Mouse (Mus musculus) CH12.LX (cell line): ENCODE results near the gene Rbm46. TPM values are rescaled to one million over a fixed set of nuclear protein-coding genes. Genes with fewer than 3 reads are reported as not detected.

Experiments used
- DNase-seq: peaks from one replicate; pipeline ENCODE4 v3.0.0-alpha.2; 2013; ENCODE audit errors: extremely low read depth
- H3K27ac ChIP-seq: 2 replicates; pipeline ENCODE4 v1.5.1; 2012; ENCODE audit warnings: low read depth, mild to moderate bottlenecking, control low read depth, moderate library complexity; ENCODE audit not compliant: insufficient read depth
- H3K27me3 ChIP-seq: replicated peaks from 2 replicates; pipeline ENCODE3; 2012; ENCODE audit warnings: inconsistent platforms
- H3K36me3 ChIP-seq, 2 experiments: replicated peaks in 1 of 2; 2 replicates each; pipeline versions ENCODE3 to v1.6.1; 2012; ENCODE audit warnings: inconsistent platforms in 1 of 2, low read length in 1 of 2, mild to moderate bottlenecking in 1 of 2, mixed read lengths in 1 of 2, moderate library complexity in 1 of 2; ENCODE audit not compliant: control insufficient read depth in 1 of 2, insufficient read depth in 1 of 2
- H3K4me1 ChIP-seq, 2 experiments: 2 replicates each; pipeline ENCODE4 v1.6.1; 2012; ENCODE audit warnings: inconsistent platforms in 1 of 2, moderate library complexity in 1 of 2; ENCODE audit not compliant: insufficient read depth in 2 of 2, control insufficient read depth in 1 of 2
- H3K4me2 ChIP-seq: 2 replicates; pipeline ENCODE4 v1.6.1; 2012; ENCODE audit warnings: low read depth, mild to moderate bottlenecking, control low read depth; ENCODE audit not compliant: poor library complexity, insufficient read depth, severe bottlenecking
- H3K4me3 ChIP-seq, 3 experiments: fragments of 150-350 bp in 1 of 3; sonication (generic) in 1 of 3; replicated peaks in 1 of 3; 2 replicates each; pipeline versions ENCODE3 to v1.5.1; 2011 to 2012; ENCODE audit warnings: low read depth in 2 of 3, low read length in 2 of 3, mild to moderate bottlenecking in 2 of 3, moderate library complexity in 2 of 3, control low read depth in 1 of 3, improper control_type of control experiment in 1 of 3, inconsistent platforms in 1 of 3, mixed read lengths in 1 of 3; ENCODE audit not compliant: poor library complexity in 1 of 3
- H3K79me2 ChIP-seq: replicated peaks from 2 replicates; pipeline ENCODE4 v1.6.1; 2012; ENCODE audit warnings: mild to moderate bottlenecking, moderate library complexity; ENCODE audit not compliant: control insufficient read depth, poor library complexity, insufficient read depth, severe bottlenecking; ENCODE audit errors: extremely low read depth
- H3K9ac ChIP-seq: 2 replicates; pipeline ENCODE4 v1.6.1; 2012; ENCODE audit warnings: low read depth, mild to moderate bottlenecking, control low read depth, moderate library complexity; ENCODE audit not compliant: insufficient read depth
- H3K9me3 ChIP-seq: replicated peaks from 2 replicates; pipeline ENCODE3; 2012; ENCODE audit warnings: low read length, inconsistent platforms, mixed read lengths
- BHLHE40 ChIP-seq: IDR thresholded peaks from 2 replicates; pipeline ENCODE4 v1.6.1; 2011; ENCODE audit warnings: mild to moderate bottlenecking, low read depth, low read length, improper control_type of control experiment
- CTCF ChIP-seq, 2 experiments: IDR thresholded peaks in 1 of 2; conservative IDR thresholded peaks in 1 of 2; 2 replicates each; pipeline ENCODE4 v1.5.1; 2011 to 2012; ENCODE audit warnings: low read depth in 2 of 2, low read length in 2 of 2, improper control_type of control experiment in 1 of 2, inconsistent platforms in 1 of 2, mild to moderate bottlenecking in 1 of 2, moderate library complexity in 1 of 2
- E2F4 ChIP-seq: IDR thresholded peaks from 2 replicates; pipeline ENCODE4 v1.6.1; 2011; ENCODE audit warnings: low read depth, low read length, improper control_type of control experiment; ENCODE audit not compliant: insufficient replicate concordance
- ELF1 ChIP-seq: IDR thresholded peaks from 2 replicates; pipeline ENCODE4 v1.6.1; 2014; ENCODE audit warnings: low read depth, mild to moderate bottlenecking, inconsistent platforms, low read length, improper control_type of control experiment
- EP300 ChIP-seq: IDR thresholded peaks from 2 replicates; pipeline ENCODE4 v1.6.1; 2011; ENCODE audit warnings: low read length, improper control_type of control experiment
- GABPA ChIP-seq: IDR thresholded peaks from 2 replicates; pipeline ENCODE4 v1.6.1; 2012; ENCODE audit warnings: low read depth, low read length, improper control_type of control experiment, inconsistent platforms; ENCODE audit not compliant: insufficient replicate concordance
- HCFC1 ChIP-seq: IDR thresholded peaks from 2 replicates; pipeline ENCODE4 v1.6.1; 2012; ENCODE audit warnings: low read depth, mild to moderate bottlenecking, inconsistent platforms, low read length, improper control_type of control experiment
- IRF4 ChIP-seq: IDR thresholded peaks from 2 replicates; pipeline ENCODE4 v1.6.1; 2014; ENCODE audit warnings: low read depth, mild to moderate bottlenecking, inconsistent platforms, low read length, improper control_type of control experiment
- JUN ChIP-seq: IDR thresholded peaks from 2 replicates; pipeline ENCODE4 v1.6.1; 2011; ENCODE audit warnings: low read depth, mild to moderate bottlenecking, low read length, improper control_type of control experiment, moderate library complexity; ENCODE audit not compliant: insufficient read depth
- JUND ChIP-seq: conservative IDR thresholded peaks from 2 replicates; pipeline ENCODE4 v1.6.1; 2011; ENCODE audit warnings: low read depth, low read length, improper control_type of control experiment
- KAT2A ChIP-seq: IDR thresholded peaks from 2 replicates; pipeline ENCODE4 v1.6.1; 2012; ENCODE audit warnings: low read length, improper control_type of control experiment, inconsistent platforms; ENCODE audit not compliant: insufficient replicate concordance
- MAFK ChIP-seq: IDR thresholded peaks from 2 replicates; pipeline ENCODE4 v1.6.1; 2011; ENCODE audit warnings: low read length, improper control_type of control experiment; ENCODE audit not compliant: insufficient replicate concordance
- MAZ ChIP-seq: IDR thresholded peaks from 2 replicates; pipeline ENCODE4 v1.6.1; 2012; ENCODE audit warnings: low read depth, mild to moderate bottlenecking, inconsistent platforms, low read length, improper control_type of control experiment, moderate library complexity
- MEF2A ChIP-seq: IDR thresholded peaks from 2 replicates; pipeline ENCODE4 v1.6.1; 2014; ENCODE audit warnings: low read depth, mild to moderate bottlenecking, inconsistent platforms, low read length, improper control_type of control experiment, borderline replicate concordance
- MXI1 ChIP-seq: IDR thresholded peaks from 2 replicates; pipeline ENCODE4 v1.6.1; 2011; ENCODE audit warnings: mild to moderate bottlenecking, low read depth, low read length, improper control_type of control experiment
- NRF1 ChIP-seq: IDR thresholded peaks from 2 replicates; pipeline ENCODE4 v1.6.1; 2014; ENCODE audit warnings: low read depth, mild to moderate bottlenecking, inconsistent platforms, low read length, improper control_type of control experiment, moderate library complexity
- POLR2A ChIP-seq: IDR thresholded peaks from 2 replicates; pipeline ENCODE4 v1.6.1; 2011; ENCODE audit warnings: low read depth, mild to moderate bottlenecking, improper control_type of control experiment, low read length
- POLR2AphosphoS2 ChIP-seq: IDR thresholded peaks from 2 replicates; pipeline ENCODE4 v1.6.1; 2011; ENCODE audit warnings: low read depth, low read length, improper control_type of control experiment
- RAD21 ChIP-seq: IDR thresholded peaks from 2 replicates; pipeline ENCODE4 v1.6.1; 2011; ENCODE audit warnings: low read depth, mild to moderate bottlenecking, low read length, improper control_type of control experiment, moderate library complexity
- RCOR1 ChIP-seq: conservative IDR thresholded peaks from 2 replicates; pipeline ENCODE4 v1.6.1; 2012; ENCODE audit warnings: low read depth, mild to moderate bottlenecking, inconsistent platforms, low read length, improper control_type of control experiment
- SMC3 ChIP-seq: IDR thresholded peaks from 2 replicates; pipeline ENCODE4 v1.6.1; 2011; ENCODE audit warnings: low read depth, low read length, improper control_type of control experiment
- TCF12 ChIP-seq: IDR thresholded peaks from 2 replicates; pipeline ENCODE4 v1.6.1; 2014; ENCODE audit warnings: low read depth, mild to moderate bottlenecking, inconsistent platforms, low read length, improper control_type of control experiment
- ZC3H11A ChIP-seq: IDR thresholded peaks from 2 replicates; pipeline ENCODE4 v1.6.1; 2012; ENCODE audit warnings: low read depth, mild to moderate bottlenecking, inconsistent platforms, low read length, improper control_type of control experiment
- ZKSCAN1 ChIP-seq: IDR thresholded peaks from 2 replicates; pipeline ENCODE4 v1.6.1; 2012; ENCODE audit warnings: low read depth, inconsistent platforms, low read length, improper control_type of control experiment, borderline replicate concordance
- ZNF384 ChIP-seq: IDR thresholded peaks from 2 replicates; pipeline ENCODE4 v1.6.1; 2012; ENCODE audit warnings: low read depth, low read length, improper control_type of control experiment, inconsistent platforms
- dilution Hi-C: fragments of 300-500 bp; cut with MboI; formaldehyde crosslinking; loops from 2 replicates; pipeline ENCODE4 v1.14.3; 2020; ENCODE audit warnings: low sequenced_read_pairs; ENCODE audit not compliant: extremely low pct_unique_long_range_greater_than_20kb, extremely low pct_ligation_motif_present
- in situ Hi-C: fragments of 300-500 bp; cut with MboI; formaldehyde crosslinking; loops from 3 replicates; pipeline ENCODE4 v1.14.3; 2019; ENCODE audit warnings: low sequenced_read_pairs, low pct_ligation_motif_present, low pct_unique_long_range_greater_than_20kb, mixed read lengths
- polyA plus RNA-seq: library from polyadenylated mRNA; unstranded; fragments of >175 nt; gene quantifications from 2 replicates; pipeline ENCODE4 v1.2.1, GENCODE M21; 2012; ENCODE audit warnings: low read depth; ENCODE audit not compliant: insufficient read length
- total RNA-seq, 2 experiments: library from RNA; depleted of rRNA; stranded (reverse); fragments of 300-350 nt in 1 of 2; fragments of >200 nt in 1 of 2; gene quantifications; 2 replicates each; pipeline ENCODE4 v1.2.3; 2012 to 2014

The Rbm46 gene
- total and polyA plus RNA-seq, 3 experiments = not detected

- Histone ChIP-seq H3K27me3 (no peaks in the 10 kb centered on the region), H3K79me2 (no peaks in the 10 kb centered on the region), H3K4me3 (no peak overlapping the region), H3K4me2 (no peak overlapping the region), H3K4me1 (peaks cover 0 to 5% of the 10 kb centered on the region in 2 experiments; a peak in 1 of 4 replicates), H3K36me3 (no peaks in the 10 kb centered on the region), H3K9me3 (no peaks in the 10 kb centered on the region), H3K27ac (no peak overlapping the region), H3K9ac (no peak overlapping the region)
- in situ Hi-C loops (no loop called here), dilution Hi-C loops (no loop called here)
- no peak for DNase-seq
- TF ChIP-seq KAT2A (no peak), ZC3H11A (no peak), POLR2A (no peak), MAFK (no peak), IRF4 (no peak), ELF1 (no peak), EP300 (no peak), CTCF (conservative IDR thresholded peaks at IDR 0.05 in 1 of 2, IDR thresholded peaks at IDR 0.05 in 1 of 2; ENCODE audit: low read depth in 2 of 2, low read length in 2 of 2) (no peak), MXI1 (no peak), BHLHE40 (no peak), RAD21 (no peak), JUN (no peak), TCF12 (no peak), RCOR1 (no peak), NRF1 (no peak), SMC3 (no peak), E2F4 (no peak), MEF2A (no peak), JUND (no peak), POLR2AphosphoS2 (no peak)
Measured at GRCm38 (mm10) chr3:82810334-82811120, 65.8 kb downstream of the Rbm46 start.

GRCm38 (mm10) chr3:82809769-82810168, 66.5 kb downstream of the Rbm46 start:
- no peaks in the 10 kb centered on the region for H3K9me3 ChIP-seq
- no peak overlapping the region for H3K27ac ChIP-seq
- H3K36me3 ChIP-seq = no peaks in the 10 kb centered on the region
- dilution Hi-C loops = no loop called here
- no peak overlapping the region for H3K4me2 ChIP-seq
- H3K4me3 ChIP-seq = no peak overlapping the region
- DNase-seq = no peak
- no peaks in the 10 kb centered on the region for H3K27me3 ChIP-seq
- H3K9ac ChIP-seq = no peak overlapping the region
- H3K4me1 ChIP-seq = peaks cover 0 to 5% of the 10 kb centered on the region in 2 experiments; a peak in 1 of 4 replicates
- no peaks in the 10 kb centered on the region for H3K79me2 ChIP-seq
- no peak for TF ChIP-seq ZNF384
- TF ChIP-seq TCF12 = no peak
- no peak for TF ChIP-seq ZC3H11A
- TF ChIP-seq BHLHE40 = no peak
- TF ChIP-seq JUND = no peak
- TF ChIP-seq MAZ = no peak
- no peak for TF ChIP-seq HCFC1
- no peak for TF ChIP-seq ZKSCAN1
- no peak for TF ChIP-seq GABPA
- TF ChIP-seq POLR2AphosphoS2 = no peak
- TF ChIP-seq, all 38 proteins: peak for 0
- in situ Hi-C loops = no loop called here
